Mouse (Mus musculus) B cell, adult 2 months (primary cell): Measurements from ENCODE around the gene Agbl4.

ENCODE experiments used
- DNase-seq, 2 experiments: peaks; one replicate each; pipeline ENCODE4 v3.0.0; 2022

Gene Agbl4

DNA sequence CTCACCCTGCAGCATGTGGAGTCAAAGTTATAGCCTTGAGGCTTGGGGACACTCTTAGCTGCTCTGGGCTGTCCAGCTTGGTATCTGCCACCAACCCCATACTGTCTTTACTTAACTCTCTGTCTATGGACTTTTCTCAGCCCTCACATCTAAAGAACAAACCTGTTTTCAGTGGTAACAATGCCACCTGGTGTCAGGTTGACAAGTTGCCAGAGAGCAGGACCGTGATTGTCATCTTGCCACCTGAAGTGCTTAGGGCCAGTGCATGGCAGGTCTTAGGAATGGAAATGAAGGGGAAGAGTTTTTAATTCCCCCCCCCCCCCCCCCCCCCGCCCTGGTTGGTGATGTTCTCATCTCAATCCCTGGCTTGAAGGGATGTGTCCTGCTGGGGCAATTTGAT, 1112.7 kb downstream of the Agbl4 start:
- peak; percentile 25 to 38 for DNase-seq

DNA sequence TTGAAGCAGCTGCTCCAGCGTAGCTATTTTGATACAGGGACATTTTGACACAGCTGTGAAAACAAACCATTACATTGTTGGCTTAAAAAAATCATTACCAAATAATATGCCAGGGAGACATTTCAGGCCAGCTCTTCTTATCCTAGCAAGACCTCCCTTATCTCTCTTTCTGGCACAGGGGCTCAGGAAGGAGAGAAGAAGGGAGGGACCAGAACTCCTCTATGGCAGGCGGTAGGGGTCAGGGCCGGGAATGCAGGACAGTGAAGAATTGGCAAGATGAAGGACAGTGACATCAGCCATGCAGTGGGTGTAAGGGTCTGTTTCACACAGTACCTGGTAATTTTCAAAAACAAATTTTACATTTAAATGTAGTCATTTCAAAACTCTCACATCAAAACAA, 1116.5 kb downstream of the Agbl4 start:
- DNase-seq: no peak

DNA sequence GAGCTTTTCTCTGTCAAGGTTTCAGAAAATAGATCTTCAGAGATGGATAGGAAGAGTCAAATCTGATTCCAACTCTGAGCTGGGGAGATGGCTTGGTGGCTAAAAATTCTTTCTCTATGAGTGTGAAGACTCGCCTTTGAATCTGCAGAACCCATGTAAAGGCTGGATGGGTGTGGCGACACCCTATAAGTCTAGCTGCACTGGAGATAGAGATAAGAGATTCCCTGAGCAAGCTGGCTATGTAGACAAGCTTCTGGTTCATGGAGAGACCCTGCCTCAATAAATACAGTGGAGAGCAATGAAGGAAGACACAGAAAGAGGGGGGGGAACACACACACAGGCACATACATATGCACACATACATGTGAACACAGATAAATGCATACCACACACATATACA, 1118.7 kb downstream of the Agbl4 start:
- DNase-seq: no peak

DNA sequence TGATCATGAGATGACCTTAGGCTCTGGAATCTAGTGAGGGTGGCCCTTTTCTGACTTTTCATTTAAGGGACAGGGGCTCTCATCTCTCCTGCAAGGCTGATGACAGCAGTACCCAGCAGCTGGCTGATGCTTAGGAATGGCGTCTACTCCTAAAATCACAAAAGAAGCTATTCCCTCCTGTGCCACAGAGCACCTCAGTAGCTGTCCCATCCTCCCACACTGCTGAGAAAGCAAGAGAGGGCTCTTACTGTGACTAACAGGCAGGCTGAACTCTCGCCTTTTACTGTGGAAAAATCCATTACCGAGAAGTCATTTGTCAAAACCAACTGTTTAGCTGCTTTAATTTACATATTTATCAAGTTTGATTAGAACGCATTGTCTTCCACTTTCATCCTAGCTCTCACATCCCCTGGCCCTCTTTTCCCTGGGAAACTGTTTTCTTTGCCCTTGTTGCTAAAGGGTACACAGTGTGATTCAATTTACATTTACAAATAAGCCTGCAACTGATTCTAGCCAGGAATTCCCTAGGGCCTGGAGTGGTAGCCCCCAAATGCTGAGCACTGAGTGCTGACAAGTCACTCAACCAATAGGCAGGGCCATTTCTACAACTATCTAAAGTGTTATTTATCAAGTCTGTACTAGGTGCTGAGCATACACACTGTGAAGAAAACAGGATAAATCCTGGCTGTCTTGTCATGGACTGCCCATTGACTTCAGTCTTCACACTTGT, 1119.8 kb downstream of the Agbl4 start:
- no peak for DNase-seq

DNA sequence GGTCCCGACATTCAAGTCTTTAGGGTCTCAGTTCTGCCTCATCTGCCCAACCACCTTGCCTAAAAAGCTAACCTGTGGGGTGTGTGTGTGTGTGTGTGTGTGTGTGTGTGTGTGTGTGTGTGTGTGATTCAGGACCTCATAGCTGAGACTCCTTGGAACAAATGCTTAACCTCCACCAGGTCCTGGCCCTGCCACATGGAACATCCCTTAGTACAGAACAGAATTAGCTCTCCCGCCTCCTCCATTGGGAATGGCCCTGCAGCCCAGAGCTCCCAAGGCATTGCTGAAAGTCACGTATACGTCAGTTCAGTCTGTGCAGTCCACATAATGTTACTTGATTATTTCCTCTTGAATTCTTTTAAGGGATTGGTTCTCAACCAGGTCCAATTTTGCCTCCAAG, 1120.7 kb downstream of the Agbl4 start:
- no peak for DNase-seq

DNA sequence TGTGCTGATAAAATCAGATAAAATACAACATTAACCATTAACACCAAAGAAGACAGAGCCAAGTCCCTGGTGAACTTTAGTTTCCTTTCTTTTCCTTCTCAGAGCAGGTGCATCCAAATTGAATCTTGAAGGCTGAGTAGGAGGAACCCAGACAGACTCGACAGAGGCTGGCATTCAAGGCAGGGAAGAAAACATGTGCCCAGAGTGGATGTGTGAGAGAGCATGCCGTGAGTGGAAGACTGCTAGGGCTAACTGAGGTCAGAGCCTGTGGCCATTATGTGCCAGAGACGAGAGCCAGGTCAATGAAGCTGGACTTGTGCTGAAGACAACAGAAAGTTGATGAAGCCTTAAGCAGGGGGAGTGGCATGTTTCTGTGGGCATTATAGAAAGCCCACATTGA, 1121.8 kb downstream of the Agbl4 start:
- DNase-seq: no peak

DNA sequence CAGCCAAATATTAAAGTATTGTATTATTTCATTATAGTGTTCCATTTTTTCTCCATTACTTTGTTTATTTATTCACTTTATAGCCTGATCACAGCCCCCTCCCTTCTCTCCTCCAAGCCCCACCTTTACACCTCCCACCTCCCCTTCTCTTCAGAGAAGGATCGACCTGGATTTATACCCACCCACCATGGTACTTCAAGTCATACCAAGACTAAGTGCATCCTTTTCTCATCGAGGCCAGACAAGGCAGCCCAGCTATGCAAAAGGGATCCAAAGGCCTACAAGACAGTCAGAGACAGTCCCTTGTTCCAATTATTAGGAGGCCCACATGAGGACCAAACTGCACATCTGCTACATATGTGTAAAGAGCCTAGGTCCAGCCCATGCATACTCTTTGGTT, 1122.5 kb downstream of the Agbl4 start:
- no peak for DNase-seq

DNA sequence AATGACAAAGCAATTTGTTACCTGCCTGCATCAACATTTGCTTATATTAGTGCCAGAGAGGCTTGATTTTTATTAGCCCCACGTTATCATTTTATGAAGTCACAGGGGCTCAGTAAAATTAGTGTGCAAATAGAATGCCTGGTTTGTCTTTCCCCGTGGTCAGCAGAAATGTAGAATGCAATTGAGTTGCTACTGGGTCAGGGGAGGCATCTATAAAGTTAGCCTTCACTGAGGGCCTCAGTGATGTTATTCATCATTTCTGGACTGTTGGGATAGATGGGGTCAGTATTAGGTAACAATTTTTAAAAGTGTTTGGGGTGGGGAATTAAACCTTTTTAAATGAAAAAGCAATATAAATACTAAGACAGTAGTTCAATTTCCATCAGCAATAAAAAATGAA, 1125.5 kb downstream of the Agbl4 start:
- DNase-seq: no peak

DNA sequence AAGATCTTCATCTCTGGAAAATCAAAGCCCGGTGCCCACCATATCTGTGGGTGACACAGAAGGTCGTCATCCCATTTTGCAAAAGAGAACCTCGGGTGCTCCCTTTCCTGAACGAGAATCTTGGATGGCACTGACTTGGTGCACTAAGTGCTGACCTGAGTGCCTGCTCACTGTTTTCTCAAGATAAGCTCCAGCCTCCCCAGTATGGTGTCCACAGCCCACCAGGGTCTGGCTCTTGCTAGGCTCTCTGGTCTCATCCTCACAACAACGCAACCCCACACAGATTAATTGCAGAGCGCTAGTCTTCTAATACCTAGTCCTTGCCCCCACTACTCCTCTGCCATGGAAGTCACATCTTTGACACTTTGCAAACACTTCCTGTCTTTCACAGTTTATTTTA, 1131.5 kb downstream of the Agbl4 start:
- no peak for DNase-seq

DNA sequence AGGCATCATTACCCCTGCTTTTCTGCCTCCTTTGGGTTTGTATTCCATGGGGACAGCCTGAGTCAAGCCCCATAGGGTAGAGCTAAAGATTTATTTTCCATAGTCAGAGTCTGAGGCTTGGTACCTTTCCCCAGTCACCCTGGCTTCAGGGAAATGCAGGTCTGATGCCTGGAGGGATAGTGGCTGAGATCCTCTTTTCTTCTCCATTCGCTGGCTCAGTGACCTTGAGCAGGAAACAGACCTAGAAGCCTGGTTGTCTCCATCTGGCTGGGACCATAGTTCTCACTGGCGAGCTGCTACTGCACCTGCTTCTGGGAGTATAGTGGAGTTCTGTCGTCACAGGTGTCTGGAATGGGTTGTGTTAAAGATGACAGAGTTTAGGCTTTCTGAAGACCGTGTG, 1132.5 kb downstream of the Agbl4 start:
- DNase-seq: no peak

DNA sequence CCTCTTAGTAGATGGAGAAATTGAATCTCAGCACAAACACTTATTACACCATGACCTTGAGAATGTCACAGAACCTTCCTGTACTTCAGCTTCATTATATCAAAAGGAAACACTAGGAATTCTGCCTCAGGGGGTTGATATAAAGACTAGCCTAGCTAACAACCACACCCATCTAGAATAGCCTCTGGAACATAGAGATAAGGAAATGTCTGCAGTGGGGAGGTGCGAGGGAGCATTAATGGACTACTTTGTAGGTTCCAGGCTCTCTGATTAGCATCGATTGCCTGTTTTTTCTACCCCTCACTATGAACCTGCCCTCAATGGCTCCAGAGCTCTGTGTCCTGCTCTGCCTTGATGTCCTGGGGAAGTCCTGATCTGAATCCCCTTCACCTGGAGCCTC, 1133.1 kb downstream of the Agbl4 start:
- DNase-seq: no peak

DNA sequence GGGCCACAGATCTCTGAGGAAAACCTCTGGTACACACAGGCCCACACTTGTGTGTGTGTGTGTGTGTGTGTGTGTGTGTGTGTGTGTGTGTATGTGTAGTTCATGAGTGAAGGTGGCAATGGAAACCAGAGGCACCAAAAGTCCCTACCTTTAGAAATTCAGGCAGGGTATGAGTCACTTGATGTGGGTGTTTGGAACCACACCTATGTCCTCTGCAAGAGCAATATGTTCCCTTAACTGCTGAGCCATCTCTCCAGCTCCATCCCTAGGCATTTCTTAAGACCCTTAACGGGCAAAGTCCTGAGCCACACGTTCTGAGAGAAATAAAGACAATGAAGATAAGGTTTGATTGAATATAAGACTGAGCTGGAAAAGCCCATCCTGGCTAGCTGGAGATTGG, 1147.2 kb downstream of the Agbl4 start:
- no peak for DNase-seq

DNA sequence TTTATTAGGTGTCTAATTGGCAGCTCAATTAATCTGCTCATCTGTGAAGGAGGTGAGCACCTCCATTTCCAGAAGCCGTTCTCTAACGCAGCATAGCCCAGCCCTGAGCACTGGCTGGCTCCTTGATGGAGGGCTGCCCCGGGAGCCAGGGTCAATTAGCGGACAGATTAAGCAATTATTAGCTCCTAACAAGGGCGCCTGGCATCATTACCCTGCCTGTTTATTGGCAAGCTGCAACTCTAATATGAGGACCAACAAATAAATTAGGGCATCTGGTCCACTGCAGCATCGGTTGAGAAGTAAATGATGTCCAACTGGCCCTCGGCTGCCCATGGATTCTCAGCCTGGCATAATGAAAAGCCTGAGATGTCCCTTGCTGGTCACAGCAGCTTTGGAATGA, 1148.5 kb downstream of the Agbl4 start:
- no peak for DNase-seq

DNA sequence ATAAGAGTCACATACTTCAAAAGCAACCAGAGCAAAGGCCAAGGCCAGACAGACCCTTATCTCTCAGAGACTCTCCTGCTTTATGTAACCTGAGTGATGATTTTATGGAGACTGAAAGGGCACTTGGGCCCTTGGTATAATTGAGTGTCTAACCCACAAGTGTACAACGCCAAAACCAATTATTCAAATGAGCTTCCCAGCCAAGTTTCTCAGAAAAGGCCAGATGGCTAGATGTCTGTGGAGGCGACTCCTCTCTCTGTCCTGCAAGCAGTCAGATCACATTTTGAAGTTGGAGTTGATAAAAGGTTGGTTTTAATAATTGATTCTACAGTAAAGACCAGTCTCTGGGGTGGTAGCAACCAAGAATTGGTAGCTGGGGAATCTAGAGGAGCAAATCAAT, 1158.0 kb downstream of the Agbl4 start:
- DNase-seq: no peak

DNA sequence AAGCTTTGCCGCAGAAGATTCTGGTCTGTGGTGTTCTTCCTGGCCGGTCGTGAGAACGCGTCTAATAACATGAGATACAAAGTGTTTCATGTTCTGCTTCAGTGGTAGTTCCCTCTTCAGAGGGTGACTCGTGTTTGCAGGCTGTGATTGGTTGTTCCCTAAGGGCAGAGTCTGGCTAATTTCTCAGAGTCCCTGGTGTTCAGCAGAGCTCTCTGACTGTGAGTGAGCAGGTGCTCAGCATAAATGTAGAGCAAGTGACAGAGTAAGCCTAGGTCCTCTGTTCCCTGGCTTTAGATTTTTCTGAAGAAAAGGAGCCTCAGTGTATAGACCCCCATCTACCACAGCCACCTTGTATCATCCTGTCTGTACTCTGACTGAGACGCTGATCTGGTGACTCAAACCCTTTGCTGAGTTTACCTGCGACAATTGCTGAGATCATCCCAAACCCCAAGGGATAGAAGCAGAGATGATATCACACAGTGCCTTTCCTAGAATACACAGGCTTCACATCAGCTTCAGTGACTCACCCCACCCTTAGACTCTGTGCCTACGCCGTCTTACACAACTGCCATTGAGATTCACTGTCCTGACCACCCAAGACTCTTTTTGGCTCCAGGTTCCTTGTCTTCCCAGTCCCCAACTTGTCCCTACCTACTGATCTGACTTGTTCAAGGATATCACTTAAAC, 1179.8 kb downstream of the Agbl4 start:
- no peak for DNase-seq

DNA sequence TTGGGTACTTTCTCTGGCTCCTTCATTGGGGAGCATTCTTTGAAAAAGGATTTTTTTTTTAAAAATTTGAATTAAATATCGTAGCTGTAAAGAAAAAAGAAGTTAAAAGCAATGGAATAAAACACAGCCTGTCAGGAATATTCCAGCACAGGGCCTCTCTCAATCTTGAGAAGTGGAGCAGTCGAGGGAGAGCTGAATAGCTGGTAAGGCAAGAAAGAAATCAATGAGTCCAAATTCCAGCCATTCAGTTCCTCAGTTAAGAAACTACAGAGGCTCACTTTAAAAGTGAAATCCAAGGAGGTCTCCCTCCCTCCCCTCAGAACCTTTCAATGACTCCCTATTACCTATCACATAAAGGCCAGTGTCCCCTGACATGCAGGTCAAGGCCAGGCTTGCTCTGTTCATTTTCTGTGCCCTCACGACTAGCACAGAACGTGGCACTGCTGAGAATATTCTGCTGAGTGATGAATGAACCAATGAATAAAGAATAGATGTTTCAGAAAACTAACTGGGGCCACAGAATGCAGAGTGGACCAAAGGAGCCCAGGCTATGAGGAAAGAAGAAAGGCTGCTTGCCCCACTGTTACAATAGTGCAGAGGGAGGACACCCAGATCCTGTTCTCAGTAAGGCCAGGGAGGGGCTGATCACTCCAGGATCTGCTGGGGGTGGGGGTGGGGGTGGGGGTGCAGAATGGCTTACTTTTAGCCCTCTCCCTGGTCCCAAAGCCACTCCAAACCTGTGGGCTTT, 1181.8 kb downstream of the Agbl4 start:
- no peak for DNase-seq

DNA sequence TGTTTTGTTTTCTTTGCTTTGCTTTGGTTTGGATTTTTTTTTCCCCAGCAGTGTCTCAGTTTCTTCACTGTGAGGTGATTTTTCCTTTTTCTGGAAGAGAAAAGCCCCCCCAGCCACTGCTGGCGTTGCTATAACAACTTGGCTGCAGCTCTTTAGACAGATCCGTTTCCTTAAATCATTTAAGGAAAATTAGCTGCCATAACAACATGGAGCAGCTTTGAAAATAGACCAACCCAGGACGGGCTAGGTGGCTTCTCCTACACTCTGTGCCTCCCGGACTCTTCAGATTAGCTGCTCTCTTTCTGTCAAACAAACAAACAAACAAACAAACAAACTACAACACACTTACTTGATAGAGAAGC, 1182.4 kb downstream of the Agbl4 start:
- no peak for DNase-seq

DNA sequence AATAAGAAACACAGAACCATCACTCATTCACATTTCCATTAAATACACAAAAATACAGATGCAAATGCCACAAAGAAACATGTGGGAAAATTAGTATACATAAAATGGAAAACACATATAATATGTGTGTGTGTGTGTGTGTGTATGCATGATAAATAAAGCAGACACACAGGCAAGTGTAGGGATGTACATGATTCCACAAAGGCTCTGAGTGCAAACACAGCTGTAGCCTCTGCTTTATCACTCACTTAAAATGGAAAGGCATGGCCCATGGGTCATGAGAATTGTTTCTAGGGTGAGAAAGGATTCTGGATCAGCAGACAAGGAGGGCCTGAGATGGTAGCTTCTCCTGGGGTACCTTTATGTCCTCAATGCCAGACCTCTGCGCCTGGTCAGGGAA, 1182.8 kb downstream of the Agbl4 start:
- DNase-seq: no peak

DNA sequence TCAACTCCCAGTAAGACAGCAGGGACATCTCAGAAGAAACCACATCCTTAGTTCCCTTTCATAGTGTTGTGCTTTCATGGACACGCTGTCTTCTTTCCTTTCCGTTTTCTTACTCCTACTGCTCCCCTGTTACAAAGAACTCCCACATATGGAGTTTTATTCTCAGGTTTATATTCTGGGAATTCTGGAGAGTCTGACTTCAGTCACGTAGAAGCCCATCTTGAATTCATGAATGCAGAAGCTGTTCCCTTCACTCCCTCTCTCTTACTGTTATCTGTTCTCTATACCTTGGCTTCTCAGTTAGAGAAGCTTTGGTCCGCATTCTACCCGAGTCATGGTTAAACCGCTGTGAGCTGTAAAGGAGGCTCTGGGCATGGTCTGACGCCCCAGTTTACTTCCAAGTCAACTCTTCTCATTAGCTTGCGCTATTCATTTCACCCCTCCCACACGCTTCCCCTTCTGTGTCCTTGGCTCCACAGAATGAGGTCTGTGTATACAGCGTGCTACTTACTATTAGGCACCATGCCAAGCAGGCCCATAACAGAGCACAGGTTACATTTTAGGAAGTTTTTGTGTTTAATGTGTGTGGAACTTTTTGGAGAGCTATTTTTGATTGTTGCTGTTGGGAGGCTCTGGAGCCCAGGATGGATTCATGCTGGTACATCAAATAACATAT, 1186.2 kb downstream of the Agbl4 start:
- DNase-seq: no peak

DNA sequence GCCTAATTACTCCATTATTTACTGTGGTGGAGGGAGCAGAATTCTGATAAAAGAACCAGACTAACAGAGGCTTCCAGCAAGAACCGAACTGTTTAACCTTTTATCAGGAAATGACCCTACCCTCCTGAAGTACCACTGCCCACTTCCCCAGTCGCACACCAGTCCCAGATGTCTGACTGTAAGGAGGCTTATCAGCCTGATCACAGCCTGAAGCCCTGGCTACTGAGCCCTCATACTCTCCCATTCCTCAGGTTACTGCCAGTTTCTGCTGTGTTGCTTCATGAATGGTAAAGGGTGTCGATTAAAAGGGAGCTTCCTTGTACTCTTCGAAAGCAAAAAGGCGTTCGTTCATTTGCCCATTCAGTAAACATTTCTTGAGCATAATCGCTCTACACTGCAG, 1186.8 kb downstream of the Agbl4 start:
- no peak for DNase-seq

DNA sequence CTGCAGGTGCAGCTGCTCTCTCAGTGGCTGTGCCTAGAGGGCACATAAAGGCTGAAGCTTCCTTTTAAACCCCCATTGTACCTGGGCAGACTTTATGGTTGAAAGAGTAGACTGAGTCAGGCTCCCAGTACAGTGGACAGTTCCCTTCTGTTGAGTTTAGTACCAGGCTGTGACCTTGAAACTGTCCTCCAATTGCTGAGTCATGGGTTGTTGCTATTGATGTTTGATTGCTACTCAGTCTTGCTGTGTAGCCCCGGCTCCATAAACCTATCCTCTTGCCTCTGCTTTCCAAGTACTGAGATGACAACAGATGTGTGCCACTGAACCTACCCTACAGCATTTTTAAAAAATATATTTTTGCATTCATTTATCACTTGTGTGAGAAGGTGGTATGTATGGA, 1190.8 kb downstream of the Agbl4 start:
- no peak for DNase-seq

DNA sequence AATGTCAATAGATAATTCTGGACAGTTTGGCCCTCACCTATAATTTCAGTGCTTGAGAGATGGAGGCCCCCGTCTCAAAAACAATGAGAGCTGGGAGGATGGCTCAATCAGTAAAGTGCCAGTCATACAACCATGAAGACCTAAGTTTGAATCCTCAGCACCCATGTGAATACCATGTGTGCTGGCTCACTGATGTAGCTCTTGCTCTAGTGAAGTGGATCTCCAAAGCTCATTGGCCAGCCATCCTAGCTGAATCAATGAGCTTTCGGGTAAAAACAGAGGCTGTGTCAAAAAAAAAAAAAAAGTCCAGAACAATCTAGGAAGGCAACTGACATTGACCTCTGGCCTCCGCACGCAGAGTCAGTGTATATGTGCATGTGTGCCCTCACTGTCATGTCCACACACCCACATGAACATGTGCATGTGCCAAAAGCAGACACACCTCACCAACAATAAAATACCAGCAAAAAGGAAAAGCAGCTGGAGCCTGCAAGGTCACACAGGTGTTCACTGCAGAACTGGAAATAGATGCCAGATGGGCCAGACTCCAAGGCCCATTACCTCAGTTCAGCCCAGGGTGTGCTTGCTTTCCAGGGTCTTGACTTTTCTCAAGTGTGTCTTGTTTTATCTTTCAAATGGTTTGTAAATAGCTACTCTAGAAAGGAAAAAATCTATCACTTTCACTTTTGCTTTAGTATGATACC, 1192.2 kb downstream of the Agbl4 start:
- DNase-seq: no peak

DNA sequence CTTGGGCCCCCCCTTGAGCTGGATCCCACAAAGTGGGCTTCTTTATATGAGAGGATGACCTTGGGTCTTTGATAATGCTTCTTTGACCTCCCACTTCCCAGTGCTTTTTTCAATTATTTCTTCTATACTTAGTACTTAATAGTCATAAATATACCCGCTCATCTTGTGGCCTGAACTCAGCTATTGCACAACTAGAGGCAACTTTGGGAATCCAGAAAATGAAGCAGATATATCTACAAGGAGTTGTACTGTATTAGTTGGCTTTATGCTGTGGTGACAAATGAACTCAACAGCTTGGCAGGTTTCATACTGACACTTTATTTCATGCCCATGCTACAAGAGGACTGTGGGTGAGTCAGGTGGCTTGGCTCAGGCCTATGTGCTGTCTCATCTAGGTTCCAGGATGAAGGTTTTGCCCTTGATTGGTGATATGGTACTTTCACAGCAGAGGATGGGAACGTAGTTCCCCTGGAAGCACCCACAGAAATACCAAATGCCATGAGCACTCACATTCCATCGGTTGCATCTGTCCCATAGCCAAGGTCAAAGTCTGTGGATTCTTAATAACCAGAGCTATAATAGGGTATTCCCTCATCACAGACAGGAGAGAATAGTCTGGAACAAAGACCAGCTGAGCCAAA, 1197.3 kb downstream of the Agbl4 start:
- no peak for DNase-seq
